Mouse (Mus musculus) urinary bladder, postnatal 25 days (tissue): ENCODE measurements around the gene Dync1h1.

ENCODE experiments used
- DNase-seq: peaks from one replicate; pipeline ENCODE4 v3.0.0; 2022; ENCODE audit warnings: low spot score

Gene Dync1h1

DNA sequence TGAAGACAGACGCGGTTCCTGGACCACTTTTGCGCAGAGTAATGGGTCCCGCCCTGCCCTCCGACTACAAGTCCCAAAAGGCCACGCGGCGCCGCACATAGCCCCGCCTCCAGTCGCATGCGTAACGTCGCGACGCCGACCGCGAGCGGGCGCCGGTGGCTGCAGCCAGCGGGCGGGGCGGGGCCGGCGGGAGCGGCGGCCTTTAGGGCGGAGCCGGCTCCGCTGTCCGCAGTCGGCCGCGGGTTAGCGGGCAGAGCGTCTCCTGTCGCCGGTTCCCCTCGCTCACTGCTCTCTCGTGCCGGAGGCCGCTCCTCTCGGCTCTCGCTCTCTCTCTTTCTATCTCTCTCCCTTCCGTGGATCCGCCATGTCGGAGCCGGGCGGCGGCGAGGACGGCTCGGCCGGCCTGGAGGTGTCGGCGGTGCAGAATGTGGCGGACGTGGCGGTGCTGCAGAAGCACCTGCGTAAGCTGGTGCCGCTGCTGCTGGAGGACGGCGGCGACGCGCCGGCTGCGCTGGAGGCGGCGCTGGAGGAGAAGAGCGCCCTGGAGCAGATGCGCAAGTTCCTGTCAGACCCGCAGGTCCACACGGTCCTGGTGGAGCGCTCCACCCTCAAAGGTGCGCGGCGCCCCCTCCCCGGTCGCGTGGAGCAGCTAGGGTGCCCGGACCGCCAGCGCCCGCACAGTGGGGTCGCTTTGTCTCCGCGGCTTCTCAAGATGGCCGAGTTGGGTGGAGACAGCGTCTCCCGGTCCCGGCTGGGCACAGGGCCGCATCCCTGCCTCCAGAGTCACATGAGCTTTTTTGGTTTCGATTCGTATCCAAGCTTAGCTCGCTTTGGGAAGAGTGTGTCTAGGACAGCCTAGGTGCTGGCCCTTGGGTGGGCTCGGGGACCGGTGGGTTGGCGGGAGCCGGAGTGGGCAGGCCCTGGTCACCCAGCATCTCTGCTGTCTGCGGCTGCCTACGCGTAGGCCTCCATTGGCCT lies at the start of gene Dync1h1:
TSS of gene Dync1h1 (plus strand) at position 212 of the 978 bp plus-strand sequence.
- DNase-seq: peak; percentile 94

DNA sequence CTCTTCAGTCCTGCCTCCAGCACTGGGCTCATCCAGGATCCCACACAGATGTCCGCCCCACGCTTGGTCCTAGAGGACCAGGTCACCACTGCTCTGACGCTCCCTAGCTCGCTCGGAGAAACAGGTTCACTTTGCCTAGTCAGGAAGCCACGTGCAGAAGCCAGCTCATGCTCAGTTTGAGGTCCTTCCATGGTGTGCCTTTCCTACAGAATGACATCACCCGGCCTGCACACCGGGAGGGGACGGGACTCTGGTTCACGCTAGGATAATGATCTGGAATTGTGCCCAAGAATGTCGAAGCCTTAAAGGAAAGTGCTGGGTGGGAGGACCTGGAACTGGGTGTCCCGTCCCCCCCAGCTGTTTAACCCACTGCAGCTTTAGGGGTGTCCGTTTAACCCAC lies 49.1 kb upstream of the Dync1h1 start:
- DNase-seq: no peak

DNA sequence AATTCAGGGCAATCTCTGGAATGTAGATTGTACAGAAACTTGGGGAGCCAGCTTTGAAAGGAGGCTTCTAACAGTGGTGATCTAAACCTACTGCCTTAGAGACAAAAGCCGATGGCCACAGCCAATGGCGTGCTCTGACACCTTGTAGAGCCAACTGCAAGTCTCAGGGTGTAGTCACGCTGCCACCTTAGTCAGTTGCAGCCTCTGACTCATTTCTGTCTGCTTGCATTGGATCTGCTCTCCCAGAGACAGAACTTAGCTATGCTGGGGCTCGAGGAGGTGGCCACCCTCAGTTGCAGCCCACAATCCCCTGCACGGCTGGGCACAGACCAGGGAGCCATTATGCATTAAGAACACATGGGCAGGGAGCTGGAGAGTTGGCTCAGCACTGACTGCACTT lies 47.9 kb upstream of the Dync1h1 start:
- DNase-seq: no peak

DNA sequence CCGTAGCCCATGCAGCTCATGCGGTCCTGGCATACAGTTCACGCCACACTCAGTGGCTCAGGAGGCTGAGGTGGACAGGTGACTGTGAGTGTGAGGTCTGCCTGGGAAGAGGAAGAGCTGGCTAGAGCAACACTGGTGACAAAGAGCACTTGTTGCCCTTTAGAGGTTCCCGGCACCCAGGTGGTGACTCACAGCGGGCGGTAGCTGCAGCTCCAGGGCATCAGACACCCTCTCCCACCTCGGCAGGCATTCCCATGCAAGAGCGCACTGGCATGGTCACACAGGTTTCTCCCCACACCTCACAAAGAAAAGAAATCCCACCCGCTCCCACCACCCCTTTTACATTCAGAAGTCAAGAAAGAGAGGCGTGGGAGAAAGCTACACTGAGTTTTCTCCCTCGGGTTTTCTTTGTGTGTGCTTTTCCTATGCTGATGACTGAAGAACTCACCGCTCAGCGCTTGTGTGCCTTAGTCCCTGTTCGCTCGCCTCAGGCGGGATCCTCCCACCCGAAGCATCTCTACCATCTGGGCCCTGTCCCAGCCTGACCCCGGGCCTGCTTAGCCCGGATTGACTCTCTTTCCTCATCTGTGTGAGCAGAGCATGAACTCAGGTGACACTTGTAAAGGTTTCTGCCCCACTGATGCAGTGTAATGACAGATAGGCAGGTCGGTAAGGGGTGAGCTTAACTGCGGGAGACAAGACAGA lies 45.6 kb upstream of the Dync1h1 start:
- no peak for DNase-seq

DNA sequence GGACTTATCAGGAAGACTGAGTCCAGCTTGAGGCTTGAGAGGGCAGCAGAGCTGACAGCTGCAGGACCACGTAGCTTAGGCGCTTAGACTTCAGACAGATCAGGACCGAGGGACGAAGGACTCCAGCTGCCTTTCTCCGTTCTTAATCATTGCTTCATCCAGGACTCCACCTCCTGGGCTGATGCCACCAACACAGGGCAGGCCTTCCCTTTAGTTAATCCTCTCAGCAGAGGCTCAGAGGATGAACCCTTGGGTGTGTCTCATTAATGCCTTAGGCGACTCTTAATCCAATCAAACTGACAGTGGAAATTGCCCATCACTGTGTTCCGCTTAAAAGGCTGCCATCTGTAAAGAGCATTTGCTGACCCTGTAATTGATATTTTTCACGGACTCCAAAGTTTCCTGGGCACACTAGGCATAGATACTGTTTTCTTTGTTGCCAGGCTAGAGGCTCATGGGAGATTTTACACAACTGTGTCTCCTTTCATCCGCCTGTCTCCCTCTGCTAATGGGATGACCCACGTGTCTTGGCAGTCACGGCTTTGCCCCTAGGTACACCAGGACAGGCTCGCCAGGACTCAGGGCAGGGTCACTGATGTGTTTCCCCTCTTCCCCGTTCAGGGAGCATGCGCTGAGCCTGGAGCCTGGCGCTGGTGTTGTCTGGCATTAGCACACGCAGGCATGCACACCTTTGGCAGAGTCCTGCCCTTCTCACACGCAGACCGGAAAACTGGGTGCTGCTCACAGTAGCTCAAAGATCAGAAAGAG lies 44.2 kb upstream of the Dync1h1 start:
- DNase-seq: peak; percentile 44

DNA sequence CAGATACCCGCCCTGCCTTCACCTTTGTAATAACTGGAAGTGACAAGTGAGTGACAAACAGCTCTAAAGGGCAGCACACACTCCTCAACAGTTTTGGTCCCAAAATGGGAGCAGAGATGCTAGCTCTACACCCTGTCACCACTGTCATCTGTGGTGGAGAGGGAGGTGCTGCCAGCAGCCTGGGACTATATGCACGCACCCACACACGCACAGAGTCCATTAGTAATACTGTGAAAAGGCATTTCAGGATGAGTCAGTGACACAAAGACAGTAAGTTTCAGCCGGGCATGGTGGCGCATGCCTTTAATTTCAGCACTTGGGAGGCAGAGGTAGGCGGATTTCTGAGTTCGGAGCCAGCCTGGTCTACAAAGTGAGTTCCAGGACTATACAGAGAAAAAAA lies 43.1 kb upstream of the Dync1h1 start:
- DNase-seq: no peak

DNA sequence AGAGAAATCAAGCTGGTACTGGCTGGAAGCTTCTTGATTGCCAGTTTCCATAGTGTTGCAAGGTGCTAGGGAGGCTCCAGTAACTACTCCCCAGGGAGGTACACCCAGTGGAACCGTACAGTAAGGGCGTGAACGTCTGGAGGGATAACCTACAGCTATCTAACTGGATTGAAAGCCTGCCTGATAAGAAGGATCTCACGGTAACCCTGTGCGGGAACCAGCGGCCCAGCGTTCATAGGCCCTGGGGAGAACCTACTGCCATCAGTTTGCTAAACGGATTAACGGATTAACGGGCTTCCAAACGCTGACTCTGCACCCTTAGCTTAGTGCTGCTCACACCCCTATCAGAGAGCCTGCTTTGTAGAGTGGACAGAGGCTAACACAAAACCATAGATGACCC lies 37.9 kb upstream of the Dync1h1 start:
- no peak for DNase-seq

DNA sequence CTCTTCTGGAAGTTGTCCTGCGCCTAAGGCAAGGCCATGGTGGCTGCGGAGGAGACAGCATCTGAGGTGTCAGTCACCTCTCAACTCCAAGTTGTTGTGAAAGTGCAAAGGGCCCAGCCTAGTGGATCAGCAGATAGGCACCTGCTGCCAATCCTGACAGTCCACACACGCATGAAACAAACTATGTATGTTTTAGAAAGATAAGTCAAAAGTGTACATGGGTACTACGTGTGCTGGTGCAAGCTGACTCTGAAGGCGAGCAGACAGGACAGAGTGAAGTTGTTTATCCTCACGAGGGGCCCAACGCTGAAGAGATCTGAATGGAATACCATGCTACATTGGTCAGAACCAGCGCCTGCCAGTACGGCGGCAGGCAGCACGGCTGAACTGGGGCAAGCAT lies 36.4 kb upstream of the Dync1h1 start:
- DNase-seq: no peak

DNA sequence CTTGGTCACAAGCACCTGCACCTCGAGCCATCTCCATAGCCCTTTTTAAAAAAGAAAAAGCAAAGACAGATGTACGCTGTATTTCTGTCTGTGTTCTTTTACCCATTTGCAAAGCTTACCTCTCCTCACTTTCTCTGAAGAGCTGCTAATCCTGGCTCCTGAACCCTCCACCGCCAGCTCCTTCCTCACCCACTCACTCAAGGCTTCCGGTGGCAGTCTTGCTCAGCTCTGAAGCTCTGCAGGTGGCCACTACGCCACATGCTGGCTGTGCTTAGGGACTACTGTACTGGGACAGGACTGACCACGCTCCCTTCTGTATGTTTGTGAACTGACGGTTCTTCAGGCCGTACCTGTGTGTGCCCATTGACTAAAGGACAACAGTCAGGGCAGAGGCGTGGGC lies 34.9 kb upstream of the Dync1h1 start:
- no peak for DNase-seq

DNA sequence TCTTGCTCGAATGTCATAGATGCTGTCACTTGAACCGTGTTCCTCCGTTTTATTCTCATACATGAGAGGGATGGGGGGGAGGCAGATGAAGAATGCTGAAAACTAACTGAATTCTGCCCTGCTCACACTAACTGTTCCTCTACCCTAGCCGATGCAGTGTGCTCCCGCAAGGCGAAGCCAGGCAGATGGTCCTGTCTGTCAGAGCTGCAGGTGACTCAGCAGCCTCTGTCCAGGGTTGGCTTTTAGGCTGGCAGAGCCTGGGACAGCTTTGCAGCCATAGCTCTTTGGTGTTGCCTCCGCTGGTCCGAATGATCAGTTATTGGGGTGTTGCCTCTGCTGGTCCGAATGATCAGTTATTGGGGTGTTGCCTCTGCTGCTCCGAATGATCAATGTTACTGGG lies 30.2 kb upstream of the Dync1h1 start:
- no peak for DNase-seq

DNA sequence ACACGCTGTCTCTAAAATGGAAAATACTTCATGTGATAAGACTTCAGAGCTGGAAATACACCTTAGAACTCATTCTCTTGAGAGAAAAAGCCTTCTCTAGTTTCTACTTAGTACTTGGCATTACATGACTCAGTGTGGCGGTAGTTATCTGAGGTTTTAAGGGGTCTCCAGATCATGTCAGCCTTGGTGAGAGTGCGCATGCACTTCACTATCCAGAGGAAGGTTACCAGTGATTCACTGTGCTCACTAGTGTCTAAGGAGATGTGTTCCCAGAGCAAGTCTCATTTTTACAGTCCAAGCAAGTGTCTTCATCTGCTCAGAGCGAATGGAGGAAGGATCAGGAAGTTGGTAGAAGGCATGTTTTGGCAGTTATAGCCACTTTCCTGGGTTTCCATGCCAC lies 28.9 kb upstream of the Dync1h1 start:
- DNase-seq: no peak

DNA sequence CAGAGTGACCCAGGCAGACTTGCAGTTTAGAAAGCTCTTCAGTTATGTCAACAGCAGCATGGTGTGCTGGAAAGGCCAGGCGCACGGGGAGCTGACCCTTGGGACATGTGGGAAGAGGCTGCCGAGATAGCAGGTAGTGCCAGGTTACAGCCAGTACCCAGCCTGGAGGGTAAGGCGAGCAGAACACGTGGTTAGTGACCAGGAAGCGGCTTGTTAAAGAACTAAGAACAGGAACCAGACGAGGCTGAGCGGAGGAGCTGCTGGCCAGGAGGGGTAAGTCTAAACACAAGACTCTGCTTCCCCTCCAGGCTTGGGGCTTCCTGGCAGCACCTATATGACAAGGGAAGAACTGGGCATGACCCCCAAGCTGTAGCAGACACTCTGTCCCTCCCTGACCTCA lies 27.6 kb upstream of the Dync1h1 start:
- no peak for DNase-seq

DNA sequence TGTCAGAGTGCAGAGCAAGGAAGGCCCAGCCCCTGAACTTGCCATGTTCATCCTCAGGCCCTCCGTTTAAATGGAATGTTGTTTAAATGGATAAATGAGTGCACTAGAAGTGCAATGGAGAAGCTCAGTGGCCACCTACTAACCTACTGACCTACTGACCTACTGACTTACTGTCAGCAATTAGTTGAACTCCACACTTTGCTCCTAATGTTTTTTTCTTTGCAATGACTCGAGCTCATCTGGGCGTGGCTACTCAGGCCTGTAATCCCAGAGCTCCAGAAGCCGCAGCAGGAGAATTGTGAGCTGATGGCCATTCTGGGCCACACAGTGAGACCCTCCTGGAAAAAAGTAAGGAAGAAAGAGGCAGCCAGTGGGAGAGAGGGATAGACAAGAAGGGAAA lies 25.3 kb upstream of the Dync1h1 start:
- no peak for DNase-seq

DNA sequence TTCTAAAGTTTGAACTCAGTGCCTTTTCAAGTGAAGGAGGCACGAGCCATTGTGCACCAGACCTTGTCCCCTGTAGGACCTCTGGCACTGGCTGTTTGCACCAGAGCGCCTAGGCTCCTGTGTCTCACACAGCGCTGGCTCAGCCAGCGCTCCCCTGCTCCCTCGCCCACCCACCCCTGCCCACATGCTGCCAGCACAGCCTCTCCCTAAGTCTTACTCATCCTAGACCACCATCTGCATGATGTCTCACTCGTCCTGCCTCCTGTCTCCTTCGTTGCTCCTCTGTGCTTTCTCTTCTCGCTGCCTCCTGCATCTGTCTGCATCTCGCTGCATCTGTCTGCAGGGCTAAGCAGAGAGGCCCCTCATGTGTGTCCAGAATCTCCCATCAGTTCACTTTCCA lies 22.9 kb upstream of the Dync1h1 start:
- DNase-seq: no peak

DNA sequence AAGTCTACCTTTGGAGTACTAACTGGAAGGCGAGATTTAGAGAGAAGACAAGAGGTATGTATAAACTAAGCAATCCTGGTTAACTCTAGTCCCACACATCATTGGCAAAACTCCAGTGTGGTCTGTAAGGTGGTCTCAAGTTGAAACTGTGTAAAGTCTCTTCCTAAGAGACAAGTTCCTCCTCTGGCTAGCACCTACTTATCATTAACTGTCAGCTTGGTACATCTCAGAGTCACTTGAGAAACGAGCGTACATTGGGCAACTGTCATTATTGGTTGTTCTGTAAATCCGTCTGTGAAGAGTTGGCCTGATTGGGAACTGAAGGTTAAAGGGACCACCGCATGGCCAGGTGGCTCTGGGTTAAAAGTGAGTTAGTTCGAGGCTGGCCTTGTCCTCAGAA lies 12.6 kb upstream of the Dync1h1 start:
- DNase-seq: no peak

DNA sequence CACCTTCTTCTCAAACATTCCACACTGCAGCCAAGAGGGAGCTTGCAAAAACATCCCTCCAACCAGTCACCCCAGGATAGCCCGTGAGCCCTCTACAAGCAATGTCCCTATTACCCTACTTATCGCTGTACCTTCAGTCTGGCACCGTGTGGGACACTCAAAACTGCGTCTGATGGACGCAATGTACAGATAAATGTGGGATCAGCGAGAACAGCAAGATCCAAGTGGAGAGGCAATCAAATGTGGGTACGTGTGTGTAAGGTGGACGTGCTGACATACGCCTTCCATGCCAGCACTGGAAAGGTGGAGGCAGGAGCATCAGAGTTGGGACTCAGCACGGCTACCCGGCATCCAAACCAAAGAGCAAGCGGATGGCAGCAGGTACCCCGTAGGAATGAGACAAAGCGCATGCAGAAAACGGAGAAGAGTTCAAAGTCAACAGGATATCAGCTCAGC lies 10.4 kb upstream of the Dync1h1 start:
- no peak for DNase-seq

DNA sequence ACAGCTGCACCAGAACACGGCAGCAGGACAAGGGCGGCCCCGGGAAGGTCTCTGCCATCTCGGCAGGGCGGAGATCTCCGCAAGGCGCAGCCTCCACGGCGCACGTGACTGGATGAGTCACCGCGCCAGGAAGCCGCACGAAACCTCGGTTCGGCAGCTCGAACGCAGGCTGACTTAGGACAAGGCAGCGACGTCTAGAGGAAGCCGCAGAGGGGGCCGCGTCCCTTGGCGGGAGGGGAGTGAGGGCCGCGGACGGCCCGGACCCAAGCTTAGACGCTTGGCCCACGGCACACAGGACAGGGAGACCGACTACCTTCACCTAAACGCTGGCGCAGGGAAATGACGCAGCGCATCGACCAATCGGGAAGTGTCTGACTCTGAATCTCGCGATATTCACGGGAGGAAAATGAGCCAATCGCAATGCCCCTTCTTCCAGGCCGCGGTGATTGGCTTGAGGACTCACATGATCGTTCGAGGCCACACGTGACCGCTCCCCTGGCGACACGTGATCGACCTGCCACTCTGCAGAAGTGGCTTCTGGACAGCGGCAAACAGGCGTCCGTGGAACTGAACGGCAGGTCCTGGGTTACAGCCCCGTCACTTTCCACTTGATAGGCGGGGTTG lies 9.9 kb upstream of the Dync1h1 start:
- DNase-seq: peak; percentile 93

DNA sequence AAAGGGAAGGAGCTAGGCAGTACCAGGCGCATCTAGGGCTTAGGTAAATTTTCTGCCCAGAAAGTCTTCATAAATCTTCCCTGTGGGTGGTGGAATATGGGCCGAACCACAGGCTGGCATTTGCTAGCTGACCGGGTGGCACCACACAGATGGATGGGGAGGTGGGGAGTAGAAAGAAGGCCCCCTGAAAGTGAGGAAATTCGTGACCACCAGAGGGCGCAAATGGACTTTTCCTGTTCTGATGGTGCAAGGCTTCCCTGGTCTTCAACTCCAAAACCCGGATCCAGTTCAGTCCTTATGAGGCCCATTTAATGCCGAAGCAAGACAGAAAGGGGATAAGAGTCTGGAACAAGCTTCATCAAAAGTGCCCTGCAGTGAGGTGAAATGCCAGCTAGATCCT lies 2.7 kb upstream of the Dync1h1 start:
- DNase-seq: peak; percentile 61

DNA sequence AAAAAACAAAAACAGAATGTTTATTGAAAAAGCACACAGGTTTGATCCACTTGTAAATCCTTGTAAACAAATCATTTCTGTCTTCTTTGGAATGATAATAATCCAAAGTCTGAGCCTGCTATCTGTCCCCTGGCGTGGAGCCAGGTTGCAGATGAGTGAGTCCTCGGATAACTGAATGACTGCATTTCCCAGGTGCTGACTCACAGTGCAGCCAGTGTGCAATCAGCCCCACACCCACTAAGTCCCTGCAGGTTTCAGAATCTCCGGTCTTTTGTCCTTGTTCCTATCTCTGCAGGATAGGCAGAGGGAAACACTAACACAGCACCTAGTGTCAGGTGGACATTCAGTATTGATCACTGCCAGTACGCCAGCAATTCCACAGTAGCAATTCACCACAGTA lies 1.5 kb upstream of the Dync1h1 start:
- DNase-seq: no peak

DNA sequence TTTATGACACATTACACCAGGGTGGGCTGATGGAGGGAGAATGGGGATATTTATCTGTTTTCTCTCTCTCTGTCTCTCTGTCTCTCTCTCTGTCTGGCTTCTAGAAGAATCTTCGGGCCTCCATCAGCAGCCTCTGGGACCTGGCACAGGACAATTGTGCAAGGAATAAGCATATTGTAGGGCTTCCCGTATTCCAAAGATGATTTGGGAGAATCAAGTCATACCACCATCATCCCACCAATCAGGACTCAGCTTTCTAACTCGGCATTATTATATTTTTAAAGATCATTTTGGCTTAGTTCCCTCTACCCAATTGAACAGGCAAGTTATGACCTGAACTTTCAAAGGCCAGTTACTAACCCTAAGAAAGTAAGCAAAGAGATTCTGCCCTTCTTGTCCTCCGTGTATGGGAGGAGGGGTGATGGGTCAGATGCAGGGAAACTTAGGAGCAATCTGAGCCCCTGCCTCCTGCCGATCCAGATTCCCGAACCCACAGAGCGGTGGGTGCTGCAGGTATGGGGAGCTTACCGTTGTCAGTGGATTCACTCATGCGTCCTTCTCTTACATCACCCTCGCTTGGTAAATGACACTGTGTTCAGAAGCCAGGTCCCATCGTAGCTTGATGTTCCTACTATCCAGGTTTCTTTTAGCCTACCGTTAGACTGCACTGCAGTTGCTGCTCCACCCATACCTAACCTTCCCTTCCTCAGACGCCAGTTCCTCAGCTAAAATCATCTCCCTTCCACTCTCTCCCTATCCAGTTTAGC lies 844 bp upstream of the Dync1h1 start:
- no peak for DNase-seq

DNA sequence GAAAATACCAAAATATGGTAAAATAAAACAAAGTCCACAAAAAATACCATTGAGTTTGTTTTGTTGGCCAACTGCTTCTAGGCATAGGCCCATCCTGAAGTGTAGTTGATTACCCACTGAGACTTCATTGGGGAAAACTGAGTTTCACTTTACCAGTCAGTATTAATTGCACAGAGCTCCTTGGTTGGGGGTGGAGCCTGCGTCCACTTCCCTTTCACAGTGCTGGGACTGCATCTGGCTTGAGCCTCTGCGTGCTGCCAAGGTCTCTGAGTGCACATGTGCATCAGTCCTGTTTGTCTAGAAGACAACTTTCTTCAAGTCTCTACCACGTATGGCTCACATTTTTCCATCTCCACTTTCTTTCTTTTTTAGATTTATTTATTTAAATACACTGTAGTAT lies 4.9 kb downstream of the Dync1h1 start:
- no peak for DNase-seq
